Mouse (Mus musculus) stomach, embryonic 14.5 days (tissue): ENCODE data around the gene Ankrd37. TPM values are rescaled to one million over a fixed set of nuclear protein-coding genes. Genes with fewer than 3 reads are reported as not detected.

Experiments
- polyA plus RNA-seq: library from polyadenylated mRNA; unstranded; fragments of >200 nt; fragmentation: Nextera tagmentation; extraction: Ambion mirVana; gene quantifications from 2 replicates; pipeline ENCODE4 v1.2.1, GENCODE M21; 2014

The Ankrd37 gene
- polyA plus RNA-seq, 1 experiment from 2014 or later: 24.2 TPM

Other genes starting within 250 kb of the Ankrd37 start
- gene Pdlim3, start 120.2 kb downstream of the Ankrd37 start, polyA plus RNA-seq: 162 and 164 TPM in 2 replicates
- gene Ccdc110, start 71.1 kb downstream of the Ankrd37 start, polyA plus RNA-seq: not detected in 2 replicates
- gene 1700029J07Rik, start 30.5 kb downstream of the Ankrd37 start, polyA plus RNA-seq: 4.6 and 5.7 TPM in 2 replicates
- gene Ufsp2, start 30.2 kb downstream of the Ankrd37 start, polyA plus RNA-seq: 85.6 and 87.2 TPM in 2 replicates
- 0.67 and 0.71 TPM in 2 replicates for gene Lrp2bp, start 6.4 kb downstream of the Ankrd37 start, polyA plus RNA-seq
- gene Cfap97, start 146.1 kb upstream of the Ankrd37 start, polyA plus RNA-seq: 24.0 and 25.2 TPM in 2 replicates
- 8.8 and 9.0 TPM in 2 replicates for gene Snx25, start 146.5 kb upstream of the Ankrd37 start, polyA plus RNA-seq
- gene Slc25a4, start 205.6 kb upstream of the Ankrd37 start, polyA plus RNA-seq: 480 and 481 TPM in 2 replicates